16 mouse cellular contexts compared by ENCODE assay signal in genomic region chr16:31547391-31547790, GRCm38 (mm10).
DNase-seq lines count a peak whose midpoint lies in the region; ATAC-seq and TF ChIP-seq lines count a peak whose summit lies in the region.
"Had no signal": no experiment of that assay in that cellular context is flagged by ENCODE, and none has a peak within 500 bp of the region (broad histone marks: within the 10 kb centered on the region; RNA-seq: fewer than 3 reads in every experiment).

No protein-coding gene starts in this region.

- H3K4me1 ChIP-seq in midbrain, embryonic 13.5 days (replicated peaks), result peaks cover 40% of the 10 kb centered on the region
- H3K4me1 ChIP-seq in midbrain, postnatal 0 days (ENCODE audit: insufficient read depth, low read length), result 0 out of 2 replicates have a peak, but pooled peaks cover 6% of the 10 kb centered on the region
- peaks cover 48% of the 10 kb centered on the region for H3K4me1 ChIP-seq in embryonic facial prominence, embryonic 15.5 days
- peaks cover 44% of the 10 kb centered on the region for H3K4me1 ChIP-seq in hindbrain, embryonic 13.5 days (replicated peaks)
- H3K4me1 ChIP-seq in neural tube, embryonic 14.5 days (ENCODE audit: control insufficient read depth, insufficient read depth, low read length), result peaks cover 19% of the 10 kb centered on the region; the same call in 1 of the 2 replicates

- DNase-seq in midbrain, postnatal 0 days (ENCODE audit: low spot score), result no peak
- no peak for DNase-seq in cerebellum, adult 9-11 months
- no peak for DNase-seq in heart, postnatal 36 days
- DNase-seq: adrenal gland, postnatal 10 days; gastrocnemius, postnatal 14 days; kidney, postnatal 25 days; lung, adult 18-20 months; right cerebral cortex, postnatal 25 days had no signal

- peak overlapping the region; percentile 48 for H3K27ac ChIP-seq in midbrain, embryonic 13.5 days
- H3K27ac ChIP-seq in midbrain, postnatal 0 days (ENCODE audit: low read depth, low read length), result no peak overlapping the region
- H3K27ac ChIP-seq in embryonic facial prominence, embryonic 15.5 days (replicated peaks), result peak overlapping the region; percentile 48; the same call in 1 of the 2 replicates
- peak overlapping the region; percentile 73 for H3K27ac ChIP-seq in hindbrain, embryonic 13.5 days
- peak overlapping the region; percentile 63 for H3K27ac ChIP-seq in neural tube, embryonic 14.5 days (ENCODE audit: low read depth, low read length)
- H3K27ac ChIP-seq: stomach, embryonic 15.5 days had no signal

- no peak for ATAC-seq in midbrain, embryonic 13.5 days
- ATAC-seq in midbrain, postnatal 0 days (ENCODE audit: low FRiP score), result no peak
- no peak for ATAC-seq in embryonic facial prominence, embryonic 15.5 days (ENCODE audit: insufficient number of reproducible peaks, low FRiP score, low TSS enrichment, low read depth)
- no peak for ATAC-seq in hindbrain, embryonic 13.5 days (ENCODE audit: low FRiP score)
- ATAC-seq in neural tube, embryonic 14.5 days (ENCODE audit: low read depth), result no peak
- ATAC-seq: intestine, embryonic 16.5 days; Patski had no signal

- TF ChIP-seq CTCF in midbrain, postnatal 0 days (IDR thresholded peaks at IDR 0.05), result no peak

- H3K36me3 ChIP-seq in midbrain, embryonic 13.5 days, result no peaks in the 10 kb centered on the region
- no peaks in the 10 kb centered on the region for H3K36me3 ChIP-seq in midbrain, postnatal 0 days (ENCODE audit: insufficient read depth, low read length)
- no peaks in the 10 kb centered on the region for H3K36me3 ChIP-seq in embryonic facial prominence, embryonic 15.5 days
- H3K36me3 ChIP-seq in hindbrain, embryonic 13.5 days, result no peaks in the 10 kb centered on the region
- H3K36me3 ChIP-seq in neural tube, embryonic 14.5 days (ENCODE audit: control insufficient read depth, insufficient read depth, low read length), result no peaks in the 10 kb centered on the region
- H3K36me3 ChIP-seq: neural tube, embryonic 12.5 days; stomach, embryonic 15.5 days had no signal

- no peak overlapping the region for H3K4me3 ChIP-seq in midbrain, embryonic 13.5 days (replicated peaks)
- H3K4me3 ChIP-seq in midbrain, postnatal 0 days (ENCODE audit: low read depth, low read length), result no peak overlapping the region
- no peak overlapping the region for H3K4me3 ChIP-seq in embryonic facial prominence, embryonic 15.5 days (replicated peaks)
- no peak overlapping the region for H3K4me3 ChIP-seq in hindbrain, embryonic 13.5 days
- H3K4me3 ChIP-seq in neural tube, embryonic 14.5 days (ENCODE audit: low read depth, low read length), result no peak overlapping the region
- H3K4me3 ChIP-seq: neural tube, embryonic 12.5 days; stomach, embryonic 15.5 days had no signal

- no peak overlapping the region for H3K4me2 ChIP-seq in midbrain, embryonic 13.5 days (replicated peaks)
- H3K4me2 ChIP-seq in midbrain, postnatal 0 days (ENCODE audit: low read depth, low read length, poor library complexity, severe bottlenecking), result no peak overlapping the region
- H3K4me2 ChIP-seq in embryonic facial prominence, embryonic 15.5 days (replicated peaks), result 0 out of 2 replicates have a peak overlapping the region, but pooled peaks have one; percentile 6
- H3K4me2 ChIP-seq in hindbrain, embryonic 13.5 days, result no peak overlapping the region
- no peak overlapping the region for H3K4me2 ChIP-seq in neural tube, embryonic 14.5 days (ENCODE audit: low read depth, low read length)
- H3K4me2 ChIP-seq: stomach, embryonic 15.5 days had no signal

- WGBS in midbrain, embryonic 13.5 days, result 37% methylated on average over 10 of the region's 10 CpGs
- WGBS in midbrain, postnatal 0 days, result 36% methylated on average over 10 of the region's 10 CpGs
- WGBS in embryonic facial prominence, embryonic 15.5 days, result 32% methylated on average over 10 of the region's 10 CpGs
- WGBS in hindbrain, embryonic 13.5 days, result 42% methylated on average over 10 of the region's 10 CpGs
- WGBS in neural tube, embryonic 14.5 days, result 38% methylated on average over 10 of the region's 10 CpGs

- intact Hi-C loops in heart, postnatal 36 days (cut with DNase I), result no loop called here

- no peak overlapping the region for H3K9ac ChIP-seq in midbrain, embryonic 13.5 days (replicated peaks)
- H3K9ac ChIP-seq in midbrain, postnatal 0 days (replicated peaks; ENCODE audit: low read length, poor library complexity, severe bottlenecking), result no peak overlapping the region
- H3K9ac ChIP-seq in embryonic facial prominence, embryonic 15.5 days, result no peak overlapping the region
- H3K9ac ChIP-seq in hindbrain, embryonic 13.5 days, result no peak overlapping the region
- no peak overlapping the region for H3K9ac ChIP-seq in neural tube, embryonic 14.5 days (replicated peaks; ENCODE audit: low read depth, low read length)
- H3K9ac ChIP-seq: stomach, embryonic 15.5 days had no signal

- H3K9me3 ChIP-seq in midbrain, embryonic 13.5 days, result no peaks in the 10 kb centered on the region
- H3K9me3 ChIP-seq in midbrain, postnatal 0 days (ENCODE audit: low read length), result no peaks in the 10 kb centered on the region
- H3K9me3 ChIP-seq in embryonic facial prominence, embryonic 15.5 days (replicated peaks), result no peaks in the 10 kb centered on the region
- no peaks in the 10 kb centered on the region for H3K9me3 ChIP-seq in hindbrain, embryonic 13.5 days
- no peaks in the 10 kb centered on the region for H3K9me3 ChIP-seq in neural tube, embryonic 14.5 days (ENCODE audit: control insufficient read depth, low read length)
- H3K9me3 ChIP-seq: neural tube, embryonic 12.5 days; stomach, embryonic 15.5 days had no signal

- peaks cover 12% of the 10 kb centered on the region for H3K27me3 ChIP-seq in midbrain, embryonic 13.5 days
- H3K27me3 ChIP-seq in midbrain, postnatal 0 days (ENCODE audit: insufficient read depth, low read length), result no peaks in the 10 kb centered on the region
- 0 out of 2 replicates have a peak, but pooled peaks cover 5% of the 10 kb centered on the region for H3K27me3 ChIP-seq in embryonic facial prominence, embryonic 15.5 days
- H3K27me3 ChIP-seq in hindbrain, embryonic 13.5 days, result peaks cover 26% of the 10 kb centered on the region
- H3K27me3 ChIP-seq in neural tube, embryonic 14.5 days (ENCODE audit: control insufficient read depth, insufficient read depth, low read length), result no peaks in the 10 kb centered on the region
- H3K27me3 ChIP-seq: neural tube, embryonic 12.5 days; Patski had no signal
